Mouse (Mus musculus) megakaryocyte, embryonic 14.5 days (primary cell): ENCODE measurements around the gene Trip4. TPM values are rescaled to one million over a fixed set of nuclear protein-coding genes. Genes with fewer than 3 reads are reported as not detected.

Source experiments
- H3K27me3 ChIP-seq: replicated peaks from 2 replicates; pipeline ENCODE3; 2012; ENCODE audit warnings: inconsistent platforms
- H3K36me3 ChIP-seq: replicated peaks from 2 replicates; pipeline ENCODE3; 2012; ENCODE audit warnings: low read length, inconsistent platforms, mixed read lengths
- H3K4me1 ChIP-seq: 2 replicates; pipeline ENCODE4 v1.6.1; 2012; ENCODE audit warnings: inconsistent platforms
- H3K4me3 ChIP-seq: replicated peaks from 2 replicates; pipeline ENCODE3; 2012; ENCODE audit warnings: moderate library complexity, mild to moderate bottlenecking, inconsistent platforms
- H3K9me3 ChIP-seq: 2 replicates; pipeline ENCODE4 v1.6.1; 2012; ENCODE audit warnings: inconsistent platforms
- FLI1 ChIP-seq: IDR thresholded peaks from 2 replicates; pipeline ENCODE4 v1.6.1; 2012; ENCODE audit warnings: low read length, inconsistent platforms, mixed read lengths
- GATA1 ChIP-seq: IDR thresholded peaks from 3 replicates; pipeline ENCODE4 v1.6.1; 2012; ENCODE audit warnings: mixed read lengths, low read length, inconsistent platforms, borderline replicate concordance
- polyA plus RNA-seq: library from polyadenylated mRNA; stranded (reverse); fragments of >175 nt; gene quantifications from 2 replicates; pipeline ENCODE4 v1.2.3, GENCODE M21; 2012; ENCODE audit warnings: low replicate concordance; ENCODE audit not compliant: insufficient read depth

Trip4 gene
- polyA plus RNA-seq, 1 experiment: 0.58 TPM

DNA sequence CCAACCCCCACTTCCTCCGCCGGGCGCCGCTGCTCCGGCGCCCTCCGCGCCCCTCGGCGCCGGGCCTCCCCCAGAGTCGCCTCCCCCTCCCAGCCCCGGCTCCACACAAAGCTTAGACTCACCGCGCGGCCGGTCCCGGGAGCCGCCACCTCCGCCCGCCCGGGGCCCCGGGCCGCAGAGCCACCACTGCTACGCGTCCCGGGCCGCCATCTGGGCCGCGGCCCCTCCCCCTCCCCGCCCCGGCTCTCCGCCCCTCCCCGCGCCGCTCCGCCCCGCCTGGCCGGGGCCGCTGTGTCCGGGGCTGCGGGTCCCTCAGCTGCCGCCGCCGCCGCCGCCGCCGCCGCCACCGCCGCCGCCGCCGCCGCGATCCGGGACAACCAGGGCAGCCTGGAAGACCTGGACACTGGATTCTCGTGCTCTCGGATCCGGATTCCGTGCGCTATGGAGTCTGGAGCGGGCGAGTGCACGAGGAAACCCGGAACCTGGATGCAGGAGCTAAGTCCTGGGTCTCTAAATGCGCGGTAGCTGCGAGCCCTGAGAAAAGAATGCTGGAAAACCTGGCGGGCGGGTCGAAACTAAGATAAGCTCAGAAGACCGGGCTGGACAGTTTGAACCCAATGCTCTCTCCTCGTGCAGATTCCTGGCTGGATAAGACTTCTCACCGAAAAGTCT, 81.1 kb downstream of the Trip4 start, which contains the start of gene Zfp609:
TSS of gene Zfp609 (minus strand) at position 221 of the 672 bp plus-strand sequence.
- TF ChIP-seq GATA1 (no peak), FLI1 (no peak)
- H3K9me3 ChIP-seq: no peaks in the 10 kb centered on the region
- H3K36me3 ChIP-seq: peaks cover under 1% of the 10 kb centered on the region
- H3K27me3 ChIP-seq: no peaks in the 10 kb centered on the region
- peaks cover 77% of the 10 kb centered on the region for H3K4me1 ChIP-seq
- peak within 1 kb of the TSS; percentile 92 for H3K4me3 ChIP-seq

DNA sequence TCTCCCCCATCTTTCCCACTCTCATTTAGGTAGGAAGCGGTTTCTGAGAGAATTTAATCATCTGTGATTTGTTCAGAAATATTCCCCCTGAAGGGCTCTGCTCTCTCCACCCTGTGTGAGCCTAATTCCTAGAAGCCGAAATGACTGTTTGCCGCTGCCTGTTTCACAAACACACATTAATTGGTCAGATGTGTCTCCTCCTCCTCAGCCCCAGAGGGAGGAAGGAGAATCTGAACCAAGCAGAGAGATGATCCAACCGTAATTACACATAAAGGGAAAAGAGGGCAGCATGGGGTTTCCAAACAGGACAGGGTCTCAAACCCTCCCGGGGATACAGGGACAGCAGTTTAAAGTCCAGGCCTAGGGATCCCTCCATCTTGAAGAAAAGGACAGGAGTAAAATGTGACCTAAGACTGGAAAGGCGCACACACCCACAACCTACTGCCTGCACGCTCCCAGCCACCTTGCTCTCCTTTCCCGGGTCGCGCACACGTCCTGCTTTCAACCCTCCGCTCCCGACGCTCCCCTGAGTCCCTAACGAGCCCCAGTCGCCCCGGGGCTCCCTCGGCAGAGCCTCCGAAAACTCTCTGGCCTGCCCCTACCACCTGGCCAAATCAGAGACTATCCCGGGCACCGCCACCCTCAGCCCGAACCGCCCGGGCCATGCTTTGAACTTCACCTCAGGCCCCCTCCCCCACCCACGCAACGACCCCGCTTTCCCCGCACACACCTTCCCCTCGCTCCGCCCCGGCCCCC, 81.8 kb downstream of the Trip4 start:
- Histone ChIP-seq H3K4me3 (peak overlapping the region; percentile 92), H3K27me3 (no peaks in the 10 kb centered on the region), H3K9me3 (no peaks in the 10 kb centered on the region), H3K4me1 (peaks cover 75% of the 10 kb centered on the region), H3K36me3 (no peaks in the 10 kb centered on the region)
- TF ChIP-seq FLI1 (no peak), GATA1 (no peak)

DNA sequence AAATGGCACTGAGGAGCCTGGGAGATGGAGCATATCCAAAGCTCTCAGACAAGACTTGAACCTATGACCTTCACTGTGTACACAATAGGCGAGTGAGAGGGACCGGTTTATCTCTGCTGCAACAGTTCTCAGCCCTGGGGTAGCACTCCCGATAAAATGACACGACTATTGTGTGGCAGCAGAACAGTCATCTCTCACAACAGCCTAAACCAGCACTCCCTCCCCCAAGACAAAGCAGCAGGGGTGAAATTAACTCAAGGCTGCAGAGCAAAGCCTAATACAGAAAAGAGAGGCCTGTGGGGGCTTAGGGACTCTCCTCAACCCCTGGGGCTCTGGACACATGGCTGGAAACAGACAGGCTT, 82.4 kb downstream of the Trip4 start:
- no peaks in the 10 kb centered on the region for H3K27me3 ChIP-seq
- peak overlapping the region; percentile 92 for H3K4me3 ChIP-seq
- no peaks in the 10 kb centered on the region for H3K36me3 ChIP-seq
- H3K4me1 ChIP-seq: peaks cover 75% of the 10 kb centered on the region
- TF ChIP-seq FLI1 (no peak), GATA1 (no peak)
- H3K9me3 ChIP-seq: no peaks in the 10 kb centered on the region

DNA sequence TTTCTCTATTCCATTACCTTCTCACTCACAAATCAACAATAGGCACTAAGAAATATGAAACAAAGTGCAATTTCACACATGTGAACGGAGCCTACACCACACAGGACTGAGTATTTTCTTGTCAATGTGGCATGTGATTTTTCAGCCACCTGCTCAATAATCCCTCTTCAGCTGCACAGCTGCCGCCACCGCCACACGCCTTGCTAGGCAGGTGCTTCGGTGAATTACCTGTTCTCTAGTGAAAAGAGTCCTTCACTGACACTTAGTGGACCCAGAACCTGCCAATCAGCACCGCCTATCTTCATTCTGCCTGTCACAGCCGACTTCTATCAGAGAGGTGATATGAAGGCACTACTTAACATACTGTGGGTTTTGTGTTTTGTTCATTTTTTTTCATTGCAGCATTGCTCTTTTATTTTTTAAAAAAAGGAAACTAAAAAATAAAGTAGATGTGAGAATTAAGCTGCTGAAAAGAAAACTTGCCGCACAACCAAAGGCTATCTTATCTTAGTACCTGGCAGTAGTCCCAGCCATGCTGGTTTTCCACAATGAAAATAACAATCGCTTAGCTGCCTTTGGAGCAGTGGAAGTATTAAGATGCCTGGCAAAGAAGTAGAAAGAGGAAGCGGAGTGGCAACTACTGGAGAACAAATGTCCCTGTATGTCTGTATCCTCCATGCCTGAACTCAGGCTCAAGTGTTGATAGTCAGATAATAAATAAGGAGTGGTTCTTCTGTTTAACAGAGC, 84.7 kb downstream of the Trip4 start:
- Histone ChIP-seq H3K4me1 (peaks cover 62% of the 10 kb centered on the region), H3K27me3 (no peaks in the 10 kb centered on the region), H3K9me3 (no peaks in the 10 kb centered on the region), H3K4me3 (no peak overlapping the region), H3K36me3 (no peaks in the 10 kb centered on the region)
- no peak for TF ChIP-seq GATA1
- no peak for TF ChIP-seq FLI1

DNA sequence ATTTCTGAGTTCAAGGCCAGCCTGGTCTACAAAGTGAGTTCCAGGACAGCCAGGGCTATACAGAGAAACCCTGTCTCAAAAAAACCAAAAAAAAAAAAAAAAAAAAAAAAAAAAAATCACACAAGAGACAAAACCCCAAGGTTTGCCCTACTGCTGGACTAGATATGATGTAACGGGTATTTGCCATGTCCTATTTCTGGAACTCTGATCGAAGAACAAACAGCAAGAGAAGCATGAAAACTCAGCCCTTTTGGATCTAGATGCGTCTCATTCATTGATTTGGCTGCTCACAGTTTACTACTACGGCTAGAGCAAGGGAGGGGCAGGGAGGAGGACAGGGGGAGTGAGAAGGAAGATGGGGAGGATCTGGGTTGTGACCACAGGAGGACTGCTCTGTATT, 86.6 kb downstream of the Trip4 start:
- no peak for TF ChIP-seq GATA1
- no peak for TF ChIP-seq FLI1
- H3K36me3 ChIP-seq: peaks cover 2% of the 10 kb centered on the region
- no peaks in the 10 kb centered on the region for H3K27me3 ChIP-seq
- no peak overlapping the region for H3K4me3 ChIP-seq
- no peaks in the 10 kb centered on the region for H3K9me3 ChIP-seq
- H3K4me1 ChIP-seq: peaks cover 64% of the 10 kb centered on the region

DNA sequence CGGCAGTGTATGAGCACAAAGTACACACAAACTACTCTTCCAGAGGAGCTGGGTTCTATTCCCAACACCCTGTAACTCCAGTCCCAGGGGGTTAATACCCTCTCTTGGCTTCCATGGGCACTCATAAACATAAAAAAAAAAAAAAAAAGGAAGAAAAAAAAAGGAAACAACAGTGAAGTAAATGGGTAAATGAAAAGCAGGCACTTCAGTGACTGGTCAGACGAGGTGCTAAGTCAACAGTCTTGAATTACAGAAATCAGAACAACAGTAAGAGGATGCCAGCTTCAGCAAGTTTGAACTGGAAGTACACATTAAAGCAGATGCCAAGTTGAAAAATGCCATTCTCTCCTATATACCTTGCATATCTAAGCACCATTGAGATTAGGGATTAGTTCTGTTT, 88.3 kb downstream of the Trip4 start:
- no peaks in the 10 kb centered on the region for H3K27me3 ChIP-seq
- H3K36me3 ChIP-seq: peaks cover 13% of the 10 kb centered on the region
- peaks cover 51% of the 10 kb centered on the region for H3K4me1 ChIP-seq
- no peaks in the 10 kb centered on the region for H3K9me3 ChIP-seq
- TF ChIP-seq GATA1 (no peak), FLI1 (no peak)
- no peak overlapping the region for H3K4me3 ChIP-seq

DNA sequence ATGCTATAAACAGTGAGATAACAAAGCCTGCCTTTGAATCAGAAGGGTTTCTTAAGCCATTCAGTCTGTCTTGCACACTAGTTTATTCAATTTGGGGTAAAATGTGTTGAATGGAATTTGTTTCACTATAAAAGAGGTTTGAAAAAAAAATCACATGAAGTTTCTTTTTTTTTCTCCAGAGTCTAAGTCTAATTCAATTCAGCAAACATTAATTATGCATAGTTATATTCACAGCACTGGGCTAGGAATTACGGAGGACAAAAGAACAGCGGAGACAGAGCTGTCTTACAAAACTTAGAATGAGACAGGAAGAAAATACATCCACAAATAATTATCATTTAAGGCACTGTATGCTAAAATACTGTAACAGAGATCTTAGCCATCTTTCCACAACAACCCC, 90.2 kb downstream of the Trip4 start:
- TF ChIP-seq FLI1: no peak
- no peak for TF ChIP-seq GATA1
- no peak overlapping the region for H3K4me3 ChIP-seq
- H3K9me3 ChIP-seq: no peaks in the 10 kb centered on the region
- peaks cover 49% of the 10 kb centered on the region for H3K4me1 ChIP-seq
- H3K36me3 ChIP-seq: peaks cover 23% of the 10 kb centered on the region
- no peaks in the 10 kb centered on the region for H3K27me3 ChIP-seq

DNA sequence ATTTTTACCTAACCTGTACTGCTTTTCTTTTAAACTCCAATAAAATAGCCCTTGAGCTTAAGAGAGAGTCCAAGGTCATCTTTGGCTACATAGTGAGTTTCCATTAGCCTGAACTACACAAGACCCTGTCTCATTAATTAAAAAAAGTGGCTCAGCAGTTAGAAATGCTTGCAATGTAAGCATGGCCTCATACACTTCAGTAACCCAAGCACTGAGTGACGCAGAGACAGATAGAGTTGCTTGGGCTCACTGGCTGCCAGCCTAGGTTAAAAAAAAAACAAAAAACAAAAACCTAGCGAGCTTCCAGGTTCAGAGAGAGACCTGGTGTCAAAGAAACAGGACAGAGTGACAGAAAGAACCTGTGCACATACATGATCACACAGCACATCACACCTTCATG, 95.8 kb downstream of the Trip4 start:
- Histone ChIP-seq H3K4me1 (peaks cover 64% of the 10 kb centered on the region), H3K36me3 (peaks cover 23% of the 10 kb centered on the region), H3K4me3 (no peak overlapping the region), H3K27me3 (no peaks in the 10 kb centered on the region), H3K9me3 (no peaks in the 10 kb centered on the region)
- TF ChIP-seq FLI1: no peak
- no peak for TF ChIP-seq GATA1

DNA sequence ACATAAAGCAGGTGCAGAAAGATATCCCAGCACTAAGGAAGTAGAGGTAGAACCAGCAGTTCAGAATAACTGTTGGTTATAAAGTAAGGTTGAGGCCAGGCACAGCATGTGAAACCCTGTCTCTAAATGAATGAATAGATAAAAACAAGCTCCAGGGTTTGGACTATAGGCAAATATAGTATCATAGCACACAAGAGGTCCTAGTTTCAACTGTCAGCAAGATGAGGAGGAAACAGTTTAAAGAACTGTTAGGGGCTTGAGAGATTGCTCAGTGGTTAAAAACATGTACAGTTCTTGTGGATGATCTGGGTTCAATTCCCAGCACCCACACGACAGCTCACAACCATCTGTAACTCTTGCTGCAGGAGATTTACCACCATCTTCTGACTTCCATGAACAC, 96.8 kb downstream of the Trip4 start:
- H3K27me3 ChIP-seq: no peaks in the 10 kb centered on the region

DNA sequence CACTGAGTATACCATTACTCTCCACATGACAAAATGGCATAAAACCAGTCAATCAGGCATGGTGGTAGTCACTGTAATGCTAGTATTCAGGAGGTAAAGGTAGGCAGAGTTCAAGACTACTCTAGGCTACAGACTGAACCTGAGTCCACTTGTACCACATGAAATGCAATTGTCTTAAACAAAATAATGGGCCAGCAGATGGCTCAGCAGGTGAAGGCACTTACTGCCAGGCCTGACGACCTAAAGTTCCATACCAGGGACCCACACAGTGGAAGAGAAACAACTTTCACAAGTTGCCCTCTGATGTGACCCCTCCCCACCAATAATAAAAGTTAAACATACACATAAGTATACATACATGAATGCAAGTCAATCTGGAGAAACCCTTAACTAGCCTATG, 100.8 kb downstream of the Trip4 start:
- Histone ChIP-seq H3K9me3 (no peaks in the 10 kb centered on the region), H3K4me1 (peaks cover 63% of the 10 kb centered on the region), H3K36me3 (no peaks in the 10 kb centered on the region), H3K27me3 (no peaks in the 10 kb centered on the region), H3K4me3 (no peak overlapping the region)
- no peak for TF ChIP-seq FLI1
- TF ChIP-seq GATA1: no peak

More for the DNA sequence above, 96.8 kb downstream of the Trip4 start:
- Histone ChIP-seq H3K4me1 (peaks cover 65% of the 10 kb centered on the region), H3K4me3 (no peak overlapping the region), H3K36me3 (peaks cover 20% of the 10 kb centered on the region), H3K9me3 (no peaks in the 10 kb centered on the region)
- TF ChIP-seq FLI1 (no peak), GATA1 (no peak)
